Mouse (Mus musculus): ENCODE data around the gene Ctc1. TPM values are rescaled to one million over a fixed set of nuclear protein-coding genes. Genes with fewer than 3 reads are reported as not detected.

The Ctc1 gene
- polyA plus RNA-seq, 1 experiment from 2014 or later, result 23.0 TPM

- Histone ChIP-seq H3K4me2 (ENCODE audit: low read depth, low read length) (no peak overlapping the region), H3K4me1 (ENCODE audit: control insufficient read depth, low read depth, low read length) (peaks cover 18% of the 10 kb centered on the region), H3K36me3 (ENCODE audit: control insufficient read depth, insufficient read depth) (peaks cover 44% of the 10 kb centered on the region), H3K4me3 (ENCODE audit: low read depth, low read length) (no peak overlapping the region), H3K9me3 (replicated peaks; ENCODE audit: control insufficient read depth, low read length) (no peaks in the 10 kb centered on the region), H3K27ac (ENCODE audit: low read length) (no peak overlapping the region), H3K9ac (ENCODE audit: low read depth, low read length) (no peak overlapping the region), H3K27me3 (ENCODE audit: control insufficient read depth, insufficient read depth, low read depth, low read length) (no peaks in the 10 kb centered on the region)
- WGBS (ENCODE audit: insufficient replicate concordance), result 87% methylated on average over 4 of the region's 4 CpGs
- ATAC-seq (ENCODE audit: low read depth), result no peak
These were observed 36.1 kb downstream of the Ctc1 start for GRCm38 (mm10) chr11:69051771-69052170.

GRCm38 (mm10) chr11:69052824-69053421 is 37.2 kb downstream of the Ctc1 start:
- Histone ChIP-seq H3K4me1 (ENCODE audit: control insufficient read depth, low read depth, low read length) (peaks cover 6% of the 10 kb centered on the region; the same call in 1 of the 2 replicates), H3K27me3 (ENCODE audit: control insufficient read depth, insufficient read depth, low read depth, low read length) (no peaks in the 10 kb centered on the region), H3K4me3 (ENCODE audit: low read depth, low read length) (no peak overlapping the region), H3K36me3 (ENCODE audit: control insufficient read depth, insufficient read depth) (peaks cover 40% of the 10 kb centered on the region), H3K9me3 (replicated peaks; ENCODE audit: control insufficient read depth, low read length) (no peaks in the 10 kb centered on the region), H3K9ac (ENCODE audit: low read depth, low read length) (no peak overlapping the region), H3K4me2 (ENCODE audit: low read depth, low read length) (no peak overlapping the region), H3K27ac (ENCODE audit: low read length) (no peak overlapping the region)
- WGBS (ENCODE audit: insufficient replicate concordance), result 83% methylated on average over 2 of the region's 2 CpGs
- ATAC-seq (ENCODE audit: low read depth), result no peak

DNA sequence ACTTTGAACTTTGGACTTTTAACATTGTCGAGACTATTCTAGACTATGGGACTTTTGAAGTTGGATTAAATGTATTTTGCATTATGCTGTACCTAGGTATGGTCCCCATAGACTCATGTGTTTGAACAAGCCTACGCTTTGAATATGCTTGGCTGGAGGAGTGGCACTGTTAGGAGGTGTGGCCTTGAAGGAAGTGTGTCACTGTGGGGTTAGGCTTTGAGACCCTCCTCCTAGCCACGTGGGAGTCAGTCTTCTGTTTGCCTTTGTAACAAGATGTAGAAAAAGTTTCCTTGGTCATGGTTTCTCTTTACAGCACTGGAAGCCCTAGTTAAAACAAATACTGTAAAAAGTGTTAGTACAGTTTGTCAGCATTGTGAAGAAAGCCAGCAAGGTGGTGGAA is 38.1 kb downstream of the Ctc1 start:
- 54% methylated on average over 3 of the region's 3 CpGs for WGBS (ENCODE audit: insufficient replicate concordance)
- H3K4me3 ChIP-seq (ENCODE audit: low read depth, low read length), result no peak overlapping the region

GRCm38 (mm10) chr11:69058265-69058664 is 42.6 kb downstream of the Ctc1 start:
- peak overlapping the region; percentile 74 for H3K9ac ChIP-seq (ENCODE audit: low read depth, low read length)
- peak overlapping the region; percentile 89 for H3K4me2 ChIP-seq (ENCODE audit: low read depth, low read length)
- no peaks in the 10 kb centered on the region for H3K27me3 ChIP-seq (ENCODE audit: control insufficient read depth, insufficient read depth, low read depth, low read length)
- peak overlapping the region; percentile 89 for H3K27ac ChIP-seq (ENCODE audit: low read length)
- ATAC-seq (ENCODE audit: low read depth), result no peak
- 51% methylated on average over 2 of the region's 2 CpGs for WGBS (ENCODE audit: insufficient replicate concordance)
- peak overlapping the region; percentile 99 for H3K4me3 ChIP-seq (ENCODE audit: low read depth, low read length)
- H3K9me3 ChIP-seq (replicated peaks; ENCODE audit: control insufficient read depth, low read length), result no peaks in the 10 kb centered on the region
- H3K4me1 ChIP-seq (ENCODE audit: control insufficient read depth, low read depth, low read length), result peaks cover 25% of the 10 kb centered on the region
- no peaks in the 10 kb centered on the region for H3K36me3 ChIP-seq (ENCODE audit: control insufficient read depth, insufficient read depth)

More for the DNA sequence above, 38.1 kb downstream of the Ctc1 start:
- H3K27me3 ChIP-seq (ENCODE audit: control insufficient read depth, insufficient read depth, low read depth, low read length), result no peaks in the 10 kb centered on the region
- no peak overlapping the region for H3K27ac ChIP-seq (ENCODE audit: low read length)
- H3K9me3 ChIP-seq (replicated peaks; ENCODE audit: control insufficient read depth, low read length), result no peaks in the 10 kb centered on the region
- no peak overlapping the region for H3K4me2 ChIP-seq (ENCODE audit: low read depth, low read length)
- peaks cover 31% of the 10 kb centered on the region for H3K36me3 ChIP-seq (ENCODE audit: control insufficient read depth, insufficient read depth)
- H3K9ac ChIP-seq (ENCODE audit: low read depth, low read length), result no peak overlapping the region
- peaks cover 12% of the 10 kb centered on the region for H3K4me1 ChIP-seq (ENCODE audit: control insufficient read depth, low read depth, low read length)
- ATAC-seq (ENCODE audit: low read depth), result no peak

- Histone ChIP-seq H3K4me3 (ENCODE audit: low read depth, low read length) (peak overlapping the region; percentile 99), H3K27ac (ENCODE audit: low read length) (peak overlapping the region; percentile 89), H3K9me3 (replicated peaks; ENCODE audit: control insufficient read depth, low read length) (no peaks in the 10 kb centered on the region), H3K4me1 (ENCODE audit: control insufficient read depth, low read depth, low read length) (peaks cover 26% of the 10 kb centered on the region), H3K4me2 (ENCODE audit: low read depth, low read length) (peak overlapping the region; percentile 89), H3K9ac (ENCODE audit: low read depth, low read length) (peak overlapping the region; percentile 74), H3K27me3 (ENCODE audit: control insufficient read depth, insufficient read depth, low read depth, low read length) (no peaks in the 10 kb centered on the region), H3K36me3 (ENCODE audit: control insufficient read depth, insufficient read depth) (no peaks in the 10 kb centered on the region)
- ATAC-seq (ENCODE audit: low read depth), result no peak
- 2% methylated on average over 19 of the region's 19 CpGs for WGBS (ENCODE audit: insufficient replicate concordance)
These were observed 43.1 kb downstream of the Ctc1 start for GRCm38 (mm10) chr11:69058729-69059356.

GRCm38 (mm10) chr11:69059357-69059974 is 43.8 kb downstream of the Ctc1 start, which contains the start of gene Borcs6:
Gene Borcs6 (plus strand): TSS chr11:69059717.
- under 1% methylated on average over 64 of the region's 64 CpGs for WGBS (ENCODE audit: insufficient replicate concordance)
- peaks cover 32% of the 10 kb centered on the region for H3K4me1 ChIP-seq (ENCODE audit: control insufficient read depth, low read depth, low read length)
- peak; percentile 87 for ATAC-seq (ENCODE audit: low read depth)
- H3K4me3 ChIP-seq (ENCODE audit: low read depth, low read length), result peak within 1 kb of the TSS; percentile 99
- H3K4me2 ChIP-seq (ENCODE audit: low read depth, low read length), result peak within 1 kb of the TSS; percentile 97
- H3K9me3 ChIP-seq (replicated peaks; ENCODE audit: control insufficient read depth, low read length), result no peaks in the 10 kb centered on the region
- H3K27ac ChIP-seq (ENCODE audit: low read length), result peak within 1 kb of the TSS; percentile 94
- no peaks in the 10 kb centered on the region for H3K36me3 ChIP-seq (ENCODE audit: control insufficient read depth, insufficient read depth)
- H3K9ac ChIP-seq (ENCODE audit: low read depth, low read length), result peak within 1 kb of the TSS; percentile 99
- no peaks in the 10 kb centered on the region for H3K27me3 ChIP-seq (ENCODE audit: control insufficient read depth, insufficient read depth, low read depth, low read length)

DNA sequence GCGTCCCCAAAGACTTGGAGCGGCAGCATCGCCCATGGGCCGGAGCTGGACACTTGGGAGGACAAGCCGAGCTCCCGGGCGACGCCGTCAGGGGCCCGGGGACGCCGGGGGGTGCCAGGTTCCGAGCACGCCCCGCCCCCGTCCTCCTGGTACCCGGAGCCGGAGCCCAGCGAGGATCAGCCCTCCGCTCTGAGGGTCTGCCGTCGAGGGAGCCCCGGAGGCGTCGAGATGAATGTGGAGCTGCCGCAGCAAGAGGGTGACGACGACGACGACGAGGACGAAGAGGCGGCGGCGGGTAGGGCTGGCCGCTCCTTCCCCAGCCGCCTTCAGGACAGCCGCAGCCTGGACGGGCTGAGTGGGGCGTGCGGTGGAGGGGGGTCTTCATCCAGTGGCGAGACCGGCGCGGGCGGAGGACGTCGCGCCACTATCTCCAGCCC is 44.3 kb downstream of the Ctc1 start:
- Histone ChIP-seq H3K9ac (ENCODE audit: low read depth, low read length) (peak overlapping the region; percentile 99), H3K4me1 (ENCODE audit: control insufficient read depth, low read depth, low read length) (peaks cover 32% of the 10 kb centered on the region)
- ATAC-seq (ENCODE audit: low read depth), result peak; percentile 3; the same call in 1 of the 2 replicates

GRCm38 (mm10) chr11:69060448-69061254 is 44.9 kb downstream of the Ctc1 start:
- Histone ChIP-seq H3K27ac (ENCODE audit: low read length) (peak overlapping the region; percentile 94), H3K9me3 (replicated peaks; ENCODE audit: control insufficient read depth, low read length) (no peaks in the 10 kb centered on the region), H3K4me1 (ENCODE audit: control insufficient read depth, low read depth, low read length) (peaks cover 32% of the 10 kb centered on the region), H3K36me3 (ENCODE audit: control insufficient read depth, insufficient read depth) (no peaks in the 10 kb centered on the region), H3K4me2 (ENCODE audit: low read depth, low read length) (peak overlapping the region; percentile 97), H3K4me3 (ENCODE audit: low read depth, low read length) (peak overlapping the region; percentile 99), H3K27me3 (ENCODE audit: control insufficient read depth, insufficient read depth, low read depth, low read length) (no peaks in the 10 kb centered on the region), H3K9ac (ENCODE audit: low read depth, low read length) (peak overlapping the region; percentile 99)
- WGBS (ENCODE audit: insufficient replicate concordance), result 3% methylated on average over 40 of the region's 40 CpGs
- ATAC-seq (ENCODE audit: low read depth), result no peak

More for the DNA sequence above, 44.3 kb downstream of the Ctc1 start:
- H3K4me3 ChIP-seq (ENCODE audit: low read depth, low read length), result peak overlapping the region; percentile 99
- H3K27me3 ChIP-seq (ENCODE audit: control insufficient read depth, insufficient read depth, low read depth, low read length), result no peaks in the 10 kb centered on the region
- H3K4me2 ChIP-seq (ENCODE audit: low read depth, low read length), result peak overlapping the region; percentile 97
- H3K36me3 ChIP-seq (ENCODE audit: control insufficient read depth, insufficient read depth), result no peaks in the 10 kb centered on the region
- 0% methylated on average over 49 of the region's 49 CpGs for WGBS (ENCODE audit: insufficient replicate concordance)
- no peaks in the 10 kb centered on the region for H3K9me3 ChIP-seq (replicated peaks; ENCODE audit: control insufficient read depth, low read length)
- peak overlapping the region; percentile 94 for H3K27ac ChIP-seq (ENCODE audit: low read length)
